Mouse (Mus musculus): ENCODE measurements around the gene Pknox2. TPM values are rescaled to one million over a fixed set of nuclear protein-coding genes. Genes with fewer than 3 reads are reported as not detected.

Gene Pknox2
- polyA plus RNA-seq, 1 experiment from 2014 or later = 22.8 TPM

- DNase-seq (ENCODE audit: low spot score) (no peak), ATAC-seq (ENCODE audit: insufficient read depth, low FRiP score, low TSS enrichment) (no peak)
- Histone ChIP-seq H3K9ac (ENCODE audit: low read length) (no peak overlapping the region), H3K27ac (ENCODE audit: low read depth, low read length) (no peak overlapping the region), H3K4me3 (ENCODE audit: low read depth, low read length) (no peak overlapping the region), H3K36me3 (ENCODE audit: control insufficient read depth, insufficient read depth, low read length) (no peaks in the 10 kb centered on the region), H3K4me1 (ENCODE audit: control insufficient read depth, insufficient read depth, low read length) (peaks cover 15% of the 10 kb centered on the region), H3K4me2 (ENCODE audit: low read depth) (no peak overlapping the region), H3K27me3 (ENCODE audit: control insufficient read depth, insufficient read depth, low read length) (no peaks in the 10 kb centered on the region), H3K9me3 (ENCODE audit: control insufficient read depth, low read length) (no peaks in the 10 kb centered on the region)
- WGBS = 92% methylated on average over 1 of the region's 1 CpGs
Measured at GRCm38 (mm10) chr9:36969131-36969530, 178.1 kb downstream of the Pknox2 start.

GRCm38 (mm10) chr9:36968713-36969112 is 178.5 kb downstream of the Pknox2 start:
- 47% methylated on average over 7 of the region's 7 CpGs for WGBS
- ATAC-seq (ENCODE audit: insufficient read depth, low FRiP score, low TSS enrichment) = peak; percentile 8; the same call in 1 of the 2 replicates
- no peaks in the 10 kb centered on the region for H3K27me3 ChIP-seq (ENCODE audit: control insufficient read depth, insufficient read depth, low read length)
- no peak overlapping the region for H3K4me3 ChIP-seq (ENCODE audit: low read depth, low read length)
- no peaks in the 10 kb centered on the region for H3K36me3 ChIP-seq (ENCODE audit: control insufficient read depth, insufficient read depth, low read length)
- no peaks in the 10 kb centered on the region for H3K9me3 ChIP-seq (ENCODE audit: control insufficient read depth, low read length)
- H3K9ac ChIP-seq (ENCODE audit: low read length) = no peak overlapping the region
- DNase-seq (ENCODE audit: low spot score) = peak; percentile 69
- no peak overlapping the region for H3K4me2 ChIP-seq (ENCODE audit: low read depth)
- H3K4me1 ChIP-seq (ENCODE audit: control insufficient read depth, insufficient read depth, low read length) = peaks cover 18% of the 10 kb centered on the region
- no peak overlapping the region for H3K27ac ChIP-seq (ENCODE audit: low read depth, low read length)

DNA sequence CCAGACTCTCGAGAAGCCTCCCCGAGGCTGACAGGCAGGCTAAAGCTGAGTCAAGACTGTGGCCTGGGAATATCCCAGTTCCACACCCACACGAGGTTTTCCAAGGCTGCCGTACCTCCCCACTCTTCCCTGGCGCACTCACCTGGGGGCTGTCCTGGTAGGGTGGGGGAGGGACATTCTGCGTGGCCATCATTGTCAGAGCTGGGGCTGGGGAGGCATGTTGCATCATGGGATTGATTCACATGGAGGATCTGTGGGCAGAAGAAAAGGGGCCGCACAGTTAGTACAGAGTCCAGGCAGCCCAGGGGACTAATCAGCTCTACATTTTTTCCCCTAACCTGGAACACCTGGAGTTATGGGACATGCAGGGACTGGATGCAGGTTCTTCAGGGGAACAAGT is 179.0 kb downstream of the Pknox2 start:
- Histone ChIP-seq H3K27me3 (ENCODE audit: control insufficient read depth, insufficient read depth, low read length) (no peaks in the 10 kb centered on the region), H3K4me1 (ENCODE audit: control insufficient read depth, insufficient read depth, low read length) (peaks cover 22% of the 10 kb centered on the region), H3K4me2 (ENCODE audit: low read depth) (no peak overlapping the region), H3K36me3 (ENCODE audit: control insufficient read depth, insufficient read depth, low read length) (no peaks in the 10 kb centered on the region), H3K27ac (ENCODE audit: low read depth, low read length) (no peak overlapping the region), H3K9me3 (ENCODE audit: control insufficient read depth, low read length) (no peaks in the 10 kb centered on the region), H3K4me3 (ENCODE audit: low read depth, low read length) (no peak overlapping the region), H3K9ac (ENCODE audit: low read length) (no peak overlapping the region)
- DNase-seq (ENCODE audit: low spot score) (no peak), ATAC-seq (ENCODE audit: insufficient read depth, low FRiP score, low TSS enrichment) (no peak; the same call in 1 of the 2 replicates)
- 91% methylated on average over 7 of the region's 7 CpGs for WGBS

- Histone ChIP-seq H3K27me3 (ENCODE audit: control insufficient read depth, insufficient read depth, low read length) (no peaks in the 10 kb centered on the region), H3K9ac (ENCODE audit: low read length) (no peak overlapping the region), H3K4me3 (ENCODE audit: low read depth, low read length) (no peak overlapping the region), H3K36me3 (ENCODE audit: control insufficient read depth, insufficient read depth, low read length) (no peaks in the 10 kb centered on the region), H3K4me2 (ENCODE audit: low read depth) (no peak overlapping the region), H3K27ac (ENCODE audit: low read depth, low read length) (no peak overlapping the region), H3K9me3 (ENCODE audit: control insufficient read depth, low read length) (no peaks in the 10 kb centered on the region), H3K4me1 (ENCODE audit: control insufficient read depth, insufficient read depth, low read length) (peaks cover 18% of the 10 kb centered on the region)
- ATAC-seq (ENCODE audit: insufficient read depth, low FRiP score, low TSS enrichment) (no peak), DNase-seq (ENCODE audit: low spot score) (no peak)
- WGBS = 63% methylated on average over 5 of the region's 5 CpGs
Measured at GRCm38 (mm10) chr9:36965720-36966119, 181.5 kb downstream of the Pknox2 start.

DNA sequence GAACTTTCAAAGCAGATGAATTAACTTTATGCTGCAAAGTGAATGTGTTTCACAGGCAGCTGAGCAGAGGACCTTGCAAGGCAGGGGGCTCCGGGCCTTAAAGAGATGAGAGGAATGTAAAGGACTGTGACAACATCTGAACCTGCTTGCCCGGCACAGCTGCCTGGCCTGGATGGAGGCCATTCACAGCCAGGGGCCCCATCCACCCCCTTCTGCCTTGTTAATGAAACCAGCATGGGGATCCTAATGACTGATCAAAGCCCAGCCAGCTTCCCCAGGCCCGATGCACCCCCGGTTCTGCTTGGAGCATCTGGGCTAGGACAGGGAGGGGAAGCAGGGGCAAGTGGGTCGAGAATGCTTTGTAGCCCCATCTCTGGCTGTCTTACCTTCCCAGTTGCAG is 183.0 kb downstream of the Pknox2 start:
- DNase-seq (ENCODE audit: low spot score) = no peak
- no peak overlapping the region for H3K27ac ChIP-seq (ENCODE audit: low read depth, low read length)
- no peaks in the 10 kb centered on the region for H3K27me3 ChIP-seq (ENCODE audit: control insufficient read depth, insufficient read depth, low read length)
- ATAC-seq (ENCODE audit: insufficient read depth, low FRiP score, low TSS enrichment) = no peak
- H3K9me3 ChIP-seq (ENCODE audit: control insufficient read depth, low read length) = no peaks in the 10 kb centered on the region
- H3K4me1 ChIP-seq (ENCODE audit: control insufficient read depth, insufficient read depth, low read length) = peaks cover 18% of the 10 kb centered on the region
- H3K4me3 ChIP-seq (ENCODE audit: low read depth, low read length) = no peak overlapping the region
- no peaks in the 10 kb centered on the region for H3K36me3 ChIP-seq (ENCODE audit: control insufficient read depth, insufficient read depth, low read length)
- H3K4me2 ChIP-seq (ENCODE audit: low read depth) = no peak overlapping the region
- H3K9ac ChIP-seq (ENCODE audit: low read length) = no peak overlapping the region
- WGBS = 1% methylated on average over 5 of the region's 5 CpGs

GRCm38 (mm10) chr9:36963512-36963911 is 183.7 kb downstream of the Pknox2 start:
- Histone ChIP-seq H3K4me2 (ENCODE audit: low read depth) (no peak overlapping the region), H3K27ac (ENCODE audit: low read depth, low read length) (no peak overlapping the region), H3K36me3 (ENCODE audit: control insufficient read depth, insufficient read depth, low read length) (no peaks in the 10 kb centered on the region), H3K9ac (ENCODE audit: low read length) (no peak overlapping the region), H3K4me1 (ENCODE audit: control insufficient read depth, insufficient read depth, low read length) (peaks cover 18% of the 10 kb centered on the region), H3K9me3 (ENCODE audit: control insufficient read depth, low read length) (no peaks in the 10 kb centered on the region), H3K27me3 (ENCODE audit: control insufficient read depth, insufficient read depth, low read length) (no peaks in the 10 kb centered on the region), H3K4me3 (ENCODE audit: low read depth, low read length) (no peak overlapping the region)
- WGBS = 38% methylated on average over 3 of the region's 3 CpGs
- DNase-seq (ENCODE audit: low spot score) (no peak), ATAC-seq (ENCODE audit: insufficient read depth, low FRiP score, low TSS enrichment) (no peak)

DNA sequence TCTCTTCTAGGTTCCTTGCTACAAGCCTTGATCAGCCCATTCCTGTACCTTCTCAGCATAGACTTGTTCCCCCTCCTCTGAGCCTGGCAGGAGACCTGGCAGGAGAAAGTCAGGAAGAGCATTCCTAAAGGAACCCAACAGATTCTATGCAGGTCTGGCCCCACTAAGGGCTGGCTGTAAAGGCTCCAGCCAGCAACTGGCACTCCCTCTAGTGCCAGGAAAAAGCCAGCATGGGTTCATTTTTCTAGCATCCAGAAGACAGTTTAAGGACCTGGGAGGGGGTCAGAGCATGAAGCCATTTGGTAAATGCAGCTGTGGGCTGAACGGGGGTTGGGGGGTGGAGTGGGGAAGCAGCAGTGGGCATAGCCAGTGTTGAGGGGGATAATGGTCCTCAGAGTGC is 185.3 kb downstream of the Pknox2 start:
- no peak for ATAC-seq (ENCODE audit: insufficient read depth, low FRiP score, low TSS enrichment)

DNA sequence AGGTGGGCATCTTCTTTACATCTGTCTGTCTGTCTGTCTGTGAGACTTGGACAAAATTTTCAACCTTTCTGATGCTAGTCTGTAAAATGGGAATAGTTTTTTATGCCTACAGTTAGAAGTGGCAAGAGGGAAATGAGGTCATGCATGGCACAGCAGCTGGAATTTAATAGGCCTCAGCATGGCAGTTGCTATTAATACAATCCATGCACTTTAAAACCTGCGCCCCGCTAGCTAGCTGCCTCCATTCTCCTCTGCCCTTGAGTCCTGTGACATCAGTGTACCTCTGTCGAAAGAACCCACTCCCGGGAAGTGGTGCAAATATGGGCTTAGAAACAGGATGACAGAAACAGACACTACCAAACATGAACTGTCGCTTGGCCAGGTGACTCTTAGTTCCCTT is 186.1 kb downstream of the Pknox2 start:
- no peaks in the 10 kb centered on the region for H3K9me3 ChIP-seq (ENCODE audit: control insufficient read depth, low read length)
- peaks cover 16% of the 10 kb centered on the region for H3K4me1 ChIP-seq (ENCODE audit: control insufficient read depth, insufficient read depth, low read length)
- H3K4me3 ChIP-seq (ENCODE audit: low read depth, low read length) = no peak overlapping the region
- no peak overlapping the region for H3K9ac ChIP-seq (ENCODE audit: low read length)
- no peaks in the 10 kb centered on the region for H3K36me3 ChIP-seq (ENCODE audit: control insufficient read depth, insufficient read depth, low read length)
- ATAC-seq (ENCODE audit: insufficient read depth, low FRiP score, low TSS enrichment) (no peak), DNase-seq (ENCODE audit: low spot score) (no peak)
- H3K27ac ChIP-seq (ENCODE audit: low read depth, low read length) = no peak overlapping the region
- H3K27me3 ChIP-seq (ENCODE audit: control insufficient read depth, insufficient read depth, low read length) = no peaks in the 10 kb centered on the region
- no peak overlapping the region for H3K4me2 ChIP-seq (ENCODE audit: low read depth)
- 96% methylated on average over 5 of the region's 5 CpGs for WGBS

More for the DNA sequence above, 185.3 kb downstream of the Pknox2 start:
- Histone ChIP-seq H3K4me3 (ENCODE audit: low read depth, low read length) (no peak overlapping the region), H3K9me3 (ENCODE audit: control insufficient read depth, low read length) (no peaks in the 10 kb centered on the region), H3K27ac (ENCODE audit: low read depth, low read length) (no peak overlapping the region), H3K4me1 (ENCODE audit: control insufficient read depth, insufficient read depth, low read length) (peaks cover 17% of the 10 kb centered on the region), H3K9ac (ENCODE audit: low read length) (no peak overlapping the region), H3K27me3 (ENCODE audit: control insufficient read depth, insufficient read depth, low read length) (no peaks in the 10 kb centered on the region), H3K36me3 (ENCODE audit: control insufficient read depth, insufficient read depth, low read length) (no peaks in the 10 kb centered on the region), H3K4me2 (ENCODE audit: low read depth) (no peak overlapping the region)
- WGBS = 26% methylated on average over 1 of the region's 1 CpGs
- no peak for DNase-seq (ENCODE audit: low spot score)

- no peak overlapping the region for H3K27ac ChIP-seq (ENCODE audit: low read depth, low read length)
Measured at GRCm38 (mm10) chr9:36951133-36951484, 196.1 kb downstream of the Pknox2 start.

More at GRCm38 (mm10) chr9:36951133-36951484, 196.1 kb downstream of the Pknox2 start:
- Histone ChIP-seq H3K4me2 (ENCODE audit: low read depth) (no peak overlapping the region), H3K4me1 (ENCODE audit: control insufficient read depth, insufficient read depth, low read length) (peaks cover 11% of the 10 kb centered on the region), H3K27me3 (ENCODE audit: control insufficient read depth, insufficient read depth, low read length) (no peaks in the 10 kb centered on the region), H3K9me3 (ENCODE audit: control insufficient read depth, low read length) (no peaks in the 10 kb centered on the region), H3K36me3 (ENCODE audit: control insufficient read depth, insufficient read depth, low read length) (no peaks in the 10 kb centered on the region), H3K9ac (ENCODE audit: low read length) (no peak overlapping the region), H3K4me3 (ENCODE audit: low read depth, low read length) (no peak overlapping the region)
- 69% methylated on average over 2 of the region's 2 CpGs for WGBS
- ATAC-seq (ENCODE audit: insufficient read depth, low FRiP score, low TSS enrichment) (no peak), DNase-seq (ENCODE audit: low spot score) (no peak)
